Comparison of ENCODE assay signal across 8 mouse cellular contexts in the genomic region with DNA sequence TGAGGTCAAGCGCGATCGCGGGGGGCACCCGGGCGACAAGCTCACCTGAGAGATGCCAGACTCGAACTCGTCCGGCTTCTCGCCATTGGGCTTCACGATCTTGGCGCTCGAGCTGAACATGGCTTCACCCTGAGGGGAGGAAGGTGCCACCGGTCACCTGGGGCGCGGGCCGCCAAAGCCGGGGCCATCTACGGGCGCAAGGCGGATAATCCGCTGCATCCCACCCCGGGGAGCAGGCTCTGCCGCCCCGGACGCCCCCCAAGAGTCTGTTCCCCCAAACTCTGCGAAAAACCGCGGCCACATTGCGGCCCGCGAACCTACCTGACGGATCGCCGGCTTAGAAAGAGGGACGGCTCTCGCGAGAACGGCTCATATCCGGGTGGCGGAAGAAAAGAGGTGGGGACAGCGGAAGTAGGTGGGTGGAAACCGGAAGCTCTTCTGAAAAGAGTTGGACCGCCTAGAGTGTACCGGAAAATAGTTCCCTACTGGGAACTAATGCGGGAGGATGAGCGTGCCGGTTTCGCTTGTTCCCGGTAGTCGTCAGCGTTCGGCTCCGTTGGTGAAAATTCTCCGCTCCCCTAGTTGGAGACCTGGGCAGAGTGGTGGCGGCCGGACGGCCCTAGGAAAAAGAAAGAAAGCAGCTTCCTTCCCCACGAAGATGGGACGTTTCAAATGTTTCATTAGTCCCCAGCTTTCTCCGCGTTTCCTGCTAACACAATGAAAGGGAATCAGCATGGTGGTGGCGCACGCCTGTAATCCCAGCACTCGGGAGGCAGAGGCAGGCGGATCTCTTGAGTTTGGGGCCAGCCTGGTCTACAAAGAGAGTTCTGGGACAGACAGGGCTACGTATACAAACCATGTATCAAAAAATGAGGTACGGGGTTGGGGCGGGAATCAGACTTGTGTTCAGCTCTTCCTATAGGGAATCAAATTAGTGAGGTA. TPM values are rescaled to one million over a fixed set of nuclear protein-coding genes. Genes with fewer than 3 reads are reported as not detected.
DNase-seq lines count a peak whose midpoint lies in the region; ATAC-seq lines count a peak whose summit lies in the region.

A gene (minus strand): TSS at position 419 of the 942 bp plus-strand sequence.

- peaks cover 7% of the 10 kb centered on the region; the same call in 1 of the 2 replicates for H3K36me3 ChIP-seq in hindbrain, embryonic 11.5 days (ENCODE audit: control insufficient read depth, insufficient read depth, low read length)

- peak within 1 kb of the TSS; percentile 67 for H3K4me2 ChIP-seq in hindbrain, embryonic 11.5 days (replicated peaks; ENCODE audit: low read depth, low read length)

- H3K9ac ChIP-seq in hindbrain, embryonic 11.5 days (ENCODE audit: low read depth, low read length): peak within 1 kb of the TSS; percentile 98

- WGBS in hindbrain, embryonic 11.5 days: 6% methylated on average over 69 of the region's 69 CpGs

- H3K27me3 ChIP-seq in hindbrain, embryonic 11.5 days (ENCODE audit: control insufficient read depth, insufficient read depth, low read length): no peaks in the 10 kb centered on the region

- H3K4me1 ChIP-seq in hindbrain, embryonic 11.5 days (replicated peaks; ENCODE audit: control insufficient read depth, insufficient read depth, low read length): 0 out of 2 replicates have a peak, but pooled peaks cover 4% of the 10 kb centered on the region

- H3K27ac ChIP-seq in hindbrain, embryonic 11.5 days (ENCODE audit: low read depth, low read length): peak within 1 kb of the TSS; percentile 82

- ATAC-seq in hindbrain, embryonic 11.5 days (ENCODE audit: low FRiP score): peak; percentile 96

- peak; percentile 93 for DNase-seq in Muller cell, postnatal 12 days (ENCODE audit: inconsistent ontology term)
- DNase-seq in cerebellum, adult 9-11 months: peak; percentile 94
- DNase-seq in frontal cortex, adult 2 months (ENCODE audit: extremely low spot score in 1 of 2, low spot score in 1 of 2): peak; percentile 86 to 96
- DNase-seq in hindbrain, embryonic 11.5 days (ENCODE audit: low spot score): peak; percentile 94
- DNase-seq in layer of hippocampus, postnatal 10 days (ENCODE audit: low spot score in 2 of 2): peak; percentile 95
- peak; percentile 96 for DNase-seq in lung, postnatal 10 days
- DNase-seq in ovary, postnatal 36 days (ENCODE audit: low spot score): peak; percentile 88
- DNase-seq in thymus, postnatal 25 days: peak; percentile 93

- peak within 1 kb of the TSS; percentile 92 for H3K4me3 ChIP-seq in hindbrain, embryonic 11.5 days (ENCODE audit: low read depth, low read length)

- H3K9me3 ChIP-seq in hindbrain, embryonic 11.5 days (ENCODE audit: control insufficient read depth, low read length): no peaks in the 10 kb centered on the region

RNA-seq across cellular contexts. Expression of the gene that starts here (rescaled TPM):
- polyA plus RNA-seq in frontal cortex, adult 2 months (2012; rRNA removed): 380 and 394 TPM in 2 replicates
- polyA plus RNA-seq in hindbrain, embryonic 11.5 days (2014; fragmentation: Nextera tagmentation; extraction: Ambion mirVana): 766 and 780 TPM in 2 replicates
- total RNA-seq in layer of hippocampus, postnatal 10 days (2021): 100 to 1,000 TPM; 333 to 335 TPM

Comparison
In these comparisons a context has a peak if more than half of its experiments do, and no peak if none do; other contexts are left out.
1. Peak in every context shown above with its lines: DNase-seq, ATAC-seq, H3K4me3 ChIP-seq and H3K27ac ChIP-seq.